Mouse (Mus musculus) MEL-GATA-1-ER (cell line): ENCODE measurements around the gene Ammecr1.

ENCODE experiments used
- DNase-seq: peaks from one replicate; pipeline ENCODE4 v3.0.0-alpha.2; 2012; ENCODE audit warnings: low read depth; ENCODE audit errors: extremely low read depth

Gene Ammecr1

DNA sequence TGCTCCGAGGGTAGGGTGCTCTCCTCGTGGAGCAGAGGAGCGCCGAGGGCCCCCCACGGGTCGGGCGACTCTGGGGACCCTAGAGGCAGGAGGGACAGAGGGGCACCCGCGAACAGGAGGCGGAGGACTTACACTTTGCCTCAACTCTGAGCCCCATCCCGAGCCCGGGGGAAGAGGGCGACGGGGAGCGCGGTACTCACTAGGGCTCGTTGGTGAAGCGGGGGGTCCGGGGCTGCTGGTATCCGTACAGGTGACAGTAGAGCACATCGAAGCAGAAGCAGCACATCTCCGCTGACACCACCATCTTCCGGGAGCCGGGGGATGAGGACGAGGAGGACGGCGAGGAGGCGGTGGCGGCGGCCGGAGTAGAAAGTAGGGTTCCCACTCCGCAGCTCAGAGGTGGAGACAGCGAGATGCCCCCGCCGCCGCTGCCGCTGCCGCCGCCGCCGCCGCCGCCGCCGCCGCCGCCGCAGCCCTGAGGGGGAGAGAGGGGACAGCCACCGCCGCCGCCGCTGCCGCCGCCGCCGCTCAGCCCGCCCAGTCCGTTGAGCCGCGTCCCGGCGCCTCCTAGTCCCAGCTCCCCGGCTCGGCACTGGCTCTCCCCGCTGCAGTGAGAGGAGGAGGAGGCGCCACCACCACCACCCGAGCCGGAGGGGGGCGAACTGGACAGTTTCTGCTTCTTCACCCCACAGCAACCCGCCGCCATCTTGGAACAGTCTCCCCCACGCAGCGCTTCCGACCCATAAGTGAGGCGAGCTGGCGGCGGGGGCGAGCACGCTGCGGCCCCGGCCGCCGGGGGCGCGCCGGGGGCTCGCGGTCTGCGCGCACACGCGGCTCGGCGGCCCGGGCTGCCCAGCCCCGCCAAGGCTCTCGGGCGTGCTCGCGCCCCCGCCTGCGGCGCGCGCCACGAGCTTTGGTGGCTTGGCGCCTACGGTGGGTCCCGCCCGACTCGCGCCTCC, at the start of gene Ammecr1:
Ammecr1 (minus strand) TSS at position 721 of the 959 bp plus-strand sequence.
- peak; percentile 61 for DNase-seq

DNA sequence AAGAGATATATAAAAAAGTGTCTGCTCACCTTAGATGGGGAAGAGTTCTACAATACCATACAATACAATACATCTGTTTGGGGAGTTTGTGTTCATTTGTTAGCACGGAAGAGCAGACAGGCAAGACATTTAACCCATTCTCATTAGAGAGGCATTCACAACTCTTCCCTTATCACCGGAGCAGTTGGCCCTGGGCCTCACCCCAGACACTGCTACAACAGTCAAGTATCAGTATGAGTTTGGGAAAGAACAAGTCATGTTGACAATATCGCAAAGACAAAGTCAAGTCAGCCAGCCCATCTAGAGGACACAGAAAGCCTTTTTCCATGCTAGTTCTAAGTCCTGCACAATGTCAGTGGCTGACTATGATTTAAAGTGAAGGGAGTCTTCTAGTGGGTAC, 47.6 kb upstream of the Ammecr1 start:
- no peak for DNase-seq

DNA sequence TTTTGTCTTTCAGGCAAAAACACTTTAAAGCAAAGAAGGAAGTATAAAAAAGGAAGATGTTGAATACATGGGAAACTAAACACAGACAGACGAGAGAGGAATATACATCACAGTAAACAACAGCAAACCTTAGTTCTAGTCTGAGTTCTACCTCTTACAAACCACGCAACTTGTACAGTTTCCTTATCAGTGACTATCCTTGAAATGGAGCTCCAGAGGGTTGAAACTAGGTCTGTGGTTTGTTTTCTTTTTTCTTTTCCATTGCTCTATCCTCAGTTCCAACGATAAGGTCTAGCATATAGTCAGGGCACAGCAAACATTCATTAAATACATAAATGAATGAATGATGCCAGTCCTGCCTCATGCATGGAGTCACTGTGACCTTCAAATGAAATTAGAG, 45.8 kb upstream of the Ammecr1 start:
- peak; percentile 7 for DNase-seq

DNA sequence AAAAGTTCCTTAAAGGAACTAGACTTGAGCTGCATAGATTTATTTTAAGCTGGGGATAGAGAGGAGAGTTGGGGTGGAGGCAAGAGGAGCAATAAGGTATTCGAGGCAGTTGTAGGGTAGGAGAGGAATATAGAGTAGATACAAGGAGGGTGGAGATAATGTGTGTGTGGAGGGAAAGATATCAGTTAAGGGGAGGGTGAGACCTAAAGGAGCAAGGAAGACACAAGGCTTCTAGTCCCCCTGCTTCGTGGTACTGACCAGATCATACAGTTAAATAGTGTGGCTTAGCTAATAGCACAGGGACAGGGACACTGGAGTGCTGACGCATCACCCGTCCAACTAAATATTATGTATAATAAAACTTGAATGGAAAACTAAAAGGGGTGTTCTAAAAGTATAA, 45.3 kb upstream of the Ammecr1 start:
- DNase-seq, result peak; percentile 6

DNA sequence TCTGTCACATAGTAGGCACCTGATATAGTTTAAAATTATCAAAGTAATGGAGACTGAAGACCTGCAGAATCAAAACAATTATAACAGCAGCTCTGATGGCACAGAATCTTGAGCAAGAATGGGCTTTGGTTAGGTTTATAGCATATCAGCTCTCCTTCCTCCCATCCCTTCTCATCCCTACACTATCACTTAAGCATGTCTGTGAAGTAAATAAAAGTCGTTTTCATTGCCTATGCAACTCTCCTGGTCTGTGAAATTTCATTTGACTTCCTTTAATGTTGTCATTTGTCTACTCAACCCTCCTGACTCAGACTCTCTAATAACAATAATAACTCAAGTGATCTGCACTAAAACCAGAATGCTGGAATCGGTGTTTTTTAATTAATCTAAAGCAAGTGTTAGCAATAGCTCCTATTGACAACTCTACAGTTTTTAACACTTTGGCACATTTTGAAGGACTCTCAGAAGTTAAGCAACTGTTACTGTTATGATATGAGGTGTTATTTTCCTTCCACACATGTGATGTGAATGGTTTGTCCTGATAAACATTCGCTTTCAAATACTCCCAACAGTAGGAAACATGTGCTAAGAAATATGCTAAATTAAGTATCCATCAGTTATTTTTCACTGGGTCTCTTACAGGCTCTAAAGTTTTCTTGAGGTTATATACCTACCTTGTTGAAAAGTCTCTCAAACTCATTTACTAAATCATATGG, 37.8 kb upstream of the Ammecr1 start:
- DNase-seq, result no peak

DNA sequence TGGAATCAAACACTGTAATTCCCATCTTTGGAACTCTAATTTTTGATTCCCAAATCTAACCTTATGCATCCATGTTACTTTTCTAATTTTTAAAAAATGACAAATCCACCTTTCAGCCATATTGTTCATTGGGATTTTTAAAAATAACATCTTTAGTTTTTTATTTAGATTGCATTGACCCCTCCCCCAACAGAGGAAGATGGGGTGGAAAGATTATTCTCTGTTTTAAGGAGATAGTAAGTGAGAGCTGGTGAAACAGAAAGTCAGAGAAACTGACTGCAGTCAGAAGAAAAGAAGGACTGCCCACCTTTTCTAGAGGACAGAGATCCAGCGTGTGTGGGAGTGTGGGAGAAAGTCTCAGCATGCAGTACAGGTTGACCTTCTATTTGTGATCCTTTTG, 30.7 kb upstream of the Ammecr1 start:
- no peak for DNase-seq

DNA sequence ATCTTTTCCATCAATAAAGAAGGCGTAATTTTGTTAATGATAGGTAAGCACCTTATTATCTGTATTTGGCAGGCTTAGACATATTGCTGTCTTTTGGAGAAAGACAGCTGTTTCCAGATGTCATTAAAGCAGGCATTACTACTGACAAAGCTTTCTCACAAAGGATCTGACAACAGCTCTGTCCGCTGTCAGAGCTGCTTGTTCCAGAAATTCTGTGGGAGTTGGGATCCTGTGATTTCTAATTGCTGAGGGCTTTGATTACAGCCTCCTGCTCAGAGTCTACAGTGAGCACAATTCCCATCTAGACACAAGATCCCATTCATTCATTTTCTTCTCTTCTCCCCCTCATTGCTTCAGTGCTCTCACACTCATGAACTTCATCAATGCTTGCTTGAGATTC, 28.0 kb upstream of the Ammecr1 start:
- no peak for DNase-seq

DNA sequence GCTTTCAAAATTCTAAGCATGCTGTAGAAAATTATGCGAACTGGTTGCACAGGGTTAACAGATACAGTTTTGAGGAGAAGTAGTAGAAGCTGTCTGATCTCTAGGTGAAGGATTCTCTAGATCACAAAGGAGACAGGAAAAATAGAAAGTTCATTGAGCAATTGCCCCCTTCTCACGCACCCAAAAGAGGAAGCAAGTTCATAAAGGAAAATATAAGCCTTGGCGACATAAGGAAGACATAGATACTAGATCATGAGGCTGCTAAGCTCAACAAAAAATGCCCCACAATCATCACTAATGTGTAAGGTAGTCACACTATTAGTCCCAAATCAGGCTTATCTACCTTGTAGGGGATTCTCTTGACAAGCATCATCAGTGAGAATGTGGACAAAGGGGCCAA, 17.6 kb upstream of the Ammecr1 start:
- peak; percentile 71 for DNase-seq

DNA sequence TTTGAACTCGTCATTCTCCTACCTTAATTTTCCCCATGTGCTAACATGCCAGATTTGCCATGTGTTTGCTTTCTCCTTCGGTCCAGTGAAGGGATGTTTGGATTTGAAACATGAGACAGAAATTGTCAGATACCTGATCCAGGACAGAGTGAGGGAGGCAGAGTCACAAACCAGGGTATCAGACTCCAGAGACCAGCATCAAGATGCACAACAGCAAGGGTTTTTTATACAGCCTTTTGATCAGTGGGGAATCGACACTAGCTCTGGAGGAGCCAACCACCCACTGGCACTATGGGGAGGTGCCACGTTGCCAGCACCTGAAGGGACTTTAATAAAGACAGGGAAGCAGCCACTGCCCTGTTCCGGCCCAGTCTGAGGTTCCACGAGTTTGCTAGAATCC, 17.1 kb upstream of the Ammecr1 start:
- no peak for DNase-seq

DNA sequence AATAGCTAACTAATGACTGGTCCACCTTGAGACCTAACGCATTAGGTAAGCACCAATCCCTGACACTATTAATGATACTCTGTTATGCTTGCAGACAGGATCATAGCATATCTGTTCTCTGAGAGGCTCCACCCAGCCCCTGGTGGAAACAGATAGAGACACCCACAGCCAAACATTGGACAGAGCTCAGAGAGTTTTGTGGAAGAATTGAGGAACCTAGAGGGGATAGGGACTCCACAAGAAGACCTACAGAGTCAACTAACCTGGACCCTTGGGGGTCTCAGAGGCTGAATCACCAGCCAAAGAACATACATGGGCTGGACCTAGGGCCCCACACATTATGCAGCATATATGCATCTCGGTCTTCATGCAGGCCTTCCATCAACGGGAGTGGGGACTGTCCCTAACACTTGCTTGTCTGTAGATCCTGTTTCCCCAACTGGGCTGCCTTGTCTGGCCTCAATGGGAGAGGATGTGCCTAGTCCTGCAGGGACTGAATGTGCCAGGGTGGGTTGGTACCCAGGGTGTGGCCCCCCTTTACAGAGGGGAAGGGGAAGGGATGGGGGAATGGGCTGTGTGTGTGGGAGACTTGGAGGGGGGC, 15.1 kb upstream of the Ammecr1 start:
- DNase-seq, result peak; percentile 88

DNA sequence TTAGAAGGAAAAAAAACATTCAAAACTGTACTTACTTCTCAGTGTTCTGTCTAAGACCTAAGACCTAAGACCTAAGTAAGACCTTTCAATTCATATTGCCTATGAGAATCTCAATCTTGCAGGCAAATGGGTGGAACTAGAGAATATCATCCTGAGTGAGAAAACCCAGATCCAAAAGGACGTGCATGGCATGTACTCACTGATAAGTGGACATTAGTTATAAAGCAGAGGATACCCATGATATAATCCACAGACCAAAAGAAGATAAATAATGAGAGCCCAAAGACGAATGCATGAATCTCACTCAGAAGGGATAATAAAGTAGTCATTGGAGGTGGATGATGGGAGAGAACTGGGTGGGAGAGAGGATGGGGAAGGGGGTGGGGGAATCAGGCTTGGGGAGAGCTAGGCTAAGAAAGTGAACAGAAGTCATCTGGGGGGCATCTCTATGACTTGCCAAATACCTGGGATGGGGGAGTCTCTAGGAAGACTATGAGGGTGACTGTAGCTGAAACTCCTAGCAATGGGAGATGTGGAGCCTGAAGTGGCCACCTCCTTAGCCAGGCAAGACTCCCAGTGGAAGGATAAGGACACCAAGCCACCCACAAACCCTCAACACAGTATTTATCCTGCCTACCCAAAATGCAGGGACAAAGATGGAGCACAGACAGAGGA, 14.5 kb upstream of the Ammecr1 start:
- DNase-seq, result no peak

DNA sequence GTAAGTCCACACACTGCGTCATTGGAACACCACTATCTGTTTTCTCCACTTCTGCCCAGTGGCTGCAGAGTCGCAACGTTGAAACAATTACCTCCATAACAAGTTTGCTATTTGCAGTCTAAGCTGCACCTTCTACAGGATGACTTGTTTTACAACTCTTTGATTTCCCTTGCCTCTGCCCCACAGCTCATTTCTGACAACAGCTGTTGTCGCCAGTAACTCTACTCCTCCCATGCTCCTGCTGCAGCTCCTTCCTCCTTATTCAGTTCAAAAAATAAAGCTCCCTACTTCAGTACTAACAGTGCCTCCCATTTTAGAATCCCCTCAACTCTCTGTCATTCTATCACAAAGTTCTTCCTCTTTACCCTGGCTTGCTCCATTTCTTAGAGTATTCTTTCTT, 12.7 kb upstream of the Ammecr1 start:
- DNase-seq, result no peak

DNA sequence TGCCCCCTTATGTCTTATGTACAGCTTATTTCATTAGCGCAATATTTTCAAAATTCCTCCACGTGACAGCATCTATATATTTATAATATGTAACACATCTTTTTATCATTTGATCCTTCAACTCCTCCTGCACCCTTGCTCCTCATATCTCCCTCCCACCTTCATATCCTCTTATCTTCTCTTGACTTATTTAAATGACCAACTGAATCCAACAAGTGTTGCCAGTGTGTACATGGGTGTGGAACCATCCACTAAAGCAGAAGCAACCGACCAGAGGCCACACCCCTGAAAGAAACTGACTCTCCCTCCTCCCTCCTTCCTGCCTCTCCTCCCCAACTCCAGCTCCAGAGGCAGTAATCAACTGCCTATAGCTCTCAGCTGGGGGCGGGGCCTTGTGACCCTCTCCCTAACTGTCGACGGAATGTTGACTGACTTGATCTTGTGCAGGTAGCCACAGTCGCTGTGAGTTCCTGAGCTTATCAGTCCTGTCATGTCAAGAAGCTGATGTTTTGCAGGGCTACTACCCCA, 6.0 kb upstream of the Ammecr1 start:
- peak; percentile 86 for DNase-seq

DNA sequence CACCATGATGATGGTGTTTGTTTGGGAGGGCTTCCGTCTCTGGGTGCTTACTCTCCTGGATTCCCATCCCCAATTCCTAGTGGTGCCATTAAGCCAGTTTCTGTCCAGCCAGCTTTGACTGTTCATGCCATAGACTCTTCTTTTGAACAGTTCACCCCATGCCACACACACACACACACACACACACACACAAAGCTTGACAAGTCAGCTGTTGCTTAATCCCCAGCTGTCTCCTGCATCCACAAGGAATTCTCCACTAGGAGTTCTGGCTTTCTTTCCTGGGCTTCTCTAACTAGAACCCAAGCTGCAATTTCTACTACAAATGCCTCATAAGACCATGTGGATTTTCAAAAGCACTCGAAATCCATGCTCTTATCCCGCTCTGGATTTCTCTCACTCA, 5.2 kb upstream of the Ammecr1 start:
- DNase-seq, result no peak

DNA sequence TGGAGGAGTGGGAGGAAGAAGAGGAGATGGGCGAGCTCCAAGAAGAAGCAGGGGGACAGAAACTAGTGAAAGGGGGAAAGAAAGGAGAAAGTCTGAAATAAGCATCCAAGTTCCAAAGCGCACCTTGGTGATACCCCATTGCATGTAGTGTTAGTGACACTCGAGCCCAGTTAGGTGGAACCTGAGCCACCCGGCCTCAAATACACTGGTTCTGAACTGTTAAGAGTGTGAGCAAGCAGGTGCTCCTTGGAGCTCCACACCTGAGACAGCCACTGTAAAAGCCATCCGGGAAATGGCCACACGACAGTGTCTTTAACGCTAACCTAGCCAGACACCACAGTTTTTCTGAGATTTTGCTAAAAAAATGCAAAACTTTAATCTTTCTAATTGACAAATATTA, 539 bp upstream of the Ammecr1 start:
- DNase-seq, result no peak

DNA sequence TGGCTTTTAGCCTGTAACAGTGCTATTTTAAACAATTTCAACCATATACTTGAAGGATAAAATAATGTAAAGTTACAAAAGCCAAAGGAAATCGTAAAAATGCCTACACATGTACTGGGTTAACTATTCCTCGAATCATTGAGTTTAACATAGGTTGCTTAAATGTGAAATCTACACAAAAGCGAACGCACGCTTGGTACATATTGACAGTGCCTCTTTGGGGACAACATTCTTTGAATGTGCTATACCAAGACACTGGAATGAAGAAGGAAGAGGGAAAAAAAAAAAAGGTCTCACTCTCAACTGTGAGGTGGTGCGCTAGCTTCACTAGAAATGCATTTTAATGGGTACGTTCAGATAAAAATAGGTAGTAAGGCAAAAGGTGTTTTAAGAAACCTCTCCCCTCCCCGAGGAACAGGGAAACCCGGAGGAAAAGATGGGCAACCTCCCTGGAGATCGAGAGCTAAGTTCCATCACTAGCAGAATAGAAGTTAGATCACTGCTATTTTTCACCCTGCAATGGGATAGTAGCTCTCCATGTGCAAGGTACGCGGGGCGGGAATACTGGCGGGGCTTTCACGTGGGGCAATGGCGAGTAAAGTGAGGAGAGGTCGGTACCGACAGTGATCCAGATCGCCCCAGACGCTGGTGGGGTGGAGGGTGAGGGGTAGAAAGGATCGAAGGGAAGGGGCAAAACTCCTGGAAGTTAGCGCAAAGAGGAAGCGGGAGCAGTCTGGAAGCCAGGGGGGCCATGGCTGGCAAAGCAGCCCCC, 1.1 kb downstream of the Ammecr1 start:
- DNase-seq, result peak; percentile 31

DNA sequence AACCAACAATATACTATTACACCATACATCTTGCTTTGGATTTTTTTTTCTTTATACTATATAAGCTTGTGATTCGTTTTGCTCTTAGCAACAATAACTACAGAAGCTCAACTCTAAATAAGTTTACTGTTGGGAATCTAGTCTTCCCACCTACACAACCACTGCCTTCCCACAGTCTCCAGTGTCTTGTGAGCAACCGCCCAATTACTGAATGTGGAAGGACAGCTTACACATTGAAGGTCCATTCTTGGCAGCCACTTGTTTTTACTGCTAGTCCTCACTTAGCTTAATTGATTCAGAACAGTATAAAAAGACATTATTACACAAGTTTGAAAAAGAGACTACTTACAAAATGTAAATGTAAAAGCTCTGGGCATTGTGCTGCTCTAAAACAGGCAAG, 6.1 kb downstream of the Ammecr1 start:
- DNase-seq, result no peak

DNA sequence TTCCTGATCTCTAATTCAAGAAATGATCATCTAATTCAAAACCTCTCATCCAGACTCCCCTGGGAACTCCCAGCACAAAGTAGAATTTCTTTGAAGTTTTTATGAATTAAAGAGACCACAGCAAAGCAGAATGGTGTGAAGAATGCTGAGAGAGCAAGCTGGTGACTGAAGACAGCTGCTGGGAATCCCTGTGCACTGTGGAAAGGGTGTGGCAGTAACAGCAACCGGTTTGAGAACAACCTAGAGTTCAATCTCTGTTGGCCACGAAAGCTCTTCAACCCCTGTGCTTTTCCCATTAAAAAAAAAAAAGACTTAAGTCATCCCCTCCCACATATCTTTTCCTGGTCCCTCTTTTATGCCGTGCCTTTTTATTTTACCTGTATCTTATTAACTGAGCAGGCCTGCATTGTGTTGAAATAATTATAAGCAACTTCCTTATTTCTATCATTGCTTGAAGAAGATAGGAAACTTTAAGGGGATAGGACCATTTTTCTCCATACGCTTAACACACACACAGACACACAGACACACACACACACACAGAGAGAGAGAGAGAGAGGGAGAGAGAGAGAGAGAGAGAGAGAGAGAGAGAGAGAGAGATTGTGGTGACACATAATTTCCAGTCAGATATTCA, 6.7 kb downstream of the Ammecr1 start:
- DNase-seq, result peak; percentile 49

DNA sequence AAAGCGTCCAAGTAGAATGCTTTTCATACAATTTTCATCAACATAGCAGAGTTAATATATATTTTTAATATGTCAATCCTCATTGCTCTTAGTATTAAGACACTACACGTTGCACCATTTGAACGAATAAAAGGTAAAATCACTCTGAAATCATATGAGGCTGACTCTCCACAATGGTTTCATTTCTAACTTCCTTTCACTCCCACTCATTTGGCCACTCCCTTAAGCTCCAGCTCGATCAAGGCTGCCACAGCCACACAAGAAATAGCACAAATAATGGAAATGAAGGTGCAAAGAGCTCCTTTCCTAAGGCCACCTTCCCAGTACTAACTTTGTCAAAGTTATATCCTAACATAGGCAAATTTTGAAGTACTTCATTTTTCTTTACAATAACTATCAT, 38.1 kb downstream of the Ammecr1 start:
- no peak for DNase-seq

DNA sequence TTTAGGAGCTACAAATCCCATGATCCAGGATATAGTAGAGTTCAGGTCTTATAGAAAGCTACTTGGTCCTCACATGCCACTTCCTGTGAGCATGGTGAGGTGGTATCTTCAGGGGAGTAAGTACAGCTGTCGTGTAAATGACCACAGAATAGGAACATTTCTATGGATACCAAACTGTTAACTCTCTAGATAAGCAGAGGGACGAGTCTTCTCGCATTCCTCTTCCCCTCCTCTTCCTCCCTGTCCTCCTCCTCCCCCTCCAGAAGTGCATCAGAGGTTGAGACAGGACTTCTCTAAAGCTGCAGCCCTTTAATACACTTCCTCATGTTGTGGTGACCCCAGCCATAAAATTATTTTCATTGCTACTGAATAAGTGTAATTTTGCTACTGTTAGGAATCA, 49.1 kb downstream of the Ammecr1 start:
- DNase-seq, result peak; percentile 85
